Mouse (Mus musculus): ENCODE data around the gene Zfp653. TPM values are rescaled to one million over a fixed set of nuclear protein-coding genes. Genes with fewer than 3 reads are reported as not detected.
A peak's percentile ranks its signal among the peaks of the same experiment; 100 is the strongest.
"Not testable (repeated sequence)": the region's sequence is repeated elsewhere in the genome, so short reads cannot be mapped to it uniquely, and the experiment has no call there.

The Zfp653 gene
- polyA plus RNA-seq, 1 experiment: 52.0 TPM

- no peak for DNase-seq
- peaks cover 5% of the 10 kb centered on the region for H3K4me1 ChIP-seq (replicated peaks; ENCODE audit: control insufficient read depth, insufficient read depth, low read length)
- no peak overlapping the region for H3K4me3 ChIP-seq (ENCODE audit: control insufficient read depth, insufficient read depth, low read length)
Measured at GRCm38 (mm10) chr9:22089281-22089680, 18.1 kb upstream of the Zfp653 start.

DNA sequence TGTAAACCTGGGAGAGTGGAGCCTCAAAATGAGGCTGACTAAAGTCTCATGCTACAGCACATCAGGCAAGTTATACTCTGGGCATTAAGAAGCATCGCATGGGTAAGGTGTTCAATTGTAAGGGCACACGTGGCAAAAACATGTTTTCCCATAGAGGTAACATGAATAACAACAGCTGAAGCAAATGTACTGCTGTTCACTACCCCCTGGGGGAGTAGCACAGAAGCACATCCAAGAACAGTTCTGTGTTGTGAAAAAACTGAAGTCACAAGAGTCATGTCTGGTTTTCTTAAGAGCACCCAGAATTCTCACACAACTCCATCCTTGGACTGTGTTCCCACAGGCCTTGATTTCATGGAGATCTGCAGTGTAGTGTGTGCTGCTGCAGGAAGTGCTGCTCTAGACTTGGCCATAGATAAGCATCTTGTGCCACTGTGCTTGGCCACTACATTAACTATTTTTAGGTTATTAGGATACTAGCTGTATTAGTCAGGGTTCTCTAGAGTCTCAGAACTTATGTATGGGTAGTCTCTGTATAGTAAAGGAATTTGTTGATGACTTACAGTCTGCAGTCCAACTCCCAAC, 15.9 kb upstream of the Zfp653 start:
- Histone ChIP-seq H3K4me1 (replicated peaks; ENCODE audit: control insufficient read depth, insufficient read depth, low read length) (peaks cover 5% of the 10 kb centered on the region), H3K4me3 (ENCODE audit: control insufficient read depth, insufficient read depth, low read length) (no peak overlapping the region), H3K27ac (ENCODE audit: control insufficient read depth, insufficient read depth, low read length) (no peak overlapping the region), H3K36me3 (ENCODE audit: control insufficient read depth, insufficient read depth, low read length) (no peaks in the 10 kb centered on the region), H3K27me3 (ENCODE audit: control insufficient read depth, insufficient read depth, low read length) (no peaks in the 10 kb centered on the region)
- TF ChIP-seq CTCF (IDR thresholded peaks at IDR 0.05; ENCODE audit: borderline replicate concordance, control insufficient read depth, extremely low read depth, insufficient read depth, low read length, poor library complexity): no peak
- TF ChIP-seq POLR2A (IDR thresholded peaks at IDR 0.05; ENCODE audit: control insufficient read depth, extremely low read depth, insufficient read depth, low read length, poor library complexity): no peak
- DNase-seq: no peak
- WGBS: 89% methylated on average over 2 of the region's 2 CpGs

More at GRCm38 (mm10) chr9:22089281-22089680, 18.1 kb upstream of the Zfp653 start:
- no peak for TF ChIP-seq POLR2A (IDR thresholded peaks at IDR 0.05; ENCODE audit: control insufficient read depth, extremely low read depth, insufficient read depth, low read length, poor library complexity)
- no peak for TF ChIP-seq CTCF (IDR thresholded peaks at IDR 0.05; ENCODE audit: borderline replicate concordance, control insufficient read depth, extremely low read depth, insufficient read depth, low read length, poor library complexity)
- Histone ChIP-seq H3K27ac (ENCODE audit: control insufficient read depth, insufficient read depth, low read length) (no peak overlapping the region), H3K27me3 (ENCODE audit: control insufficient read depth, insufficient read depth, low read length) (no peaks in the 10 kb centered on the region), H3K36me3 (ENCODE audit: control insufficient read depth, insufficient read depth, low read length) (no peaks in the 10 kb centered on the region)
- 98% methylated on average over 7 of the region's 7 CpGs for WGBS

- TF ChIP-seq POLR2A (IDR thresholded peaks at IDR 0.05; ENCODE audit: control insufficient read depth, extremely low read depth, insufficient read depth, low read length, poor library complexity) (no peak), CTCF (IDR thresholded peaks at IDR 0.05; ENCODE audit: borderline replicate concordance, control insufficient read depth, extremely low read depth, insufficient read depth, low read length, poor library complexity) (no peak)
- DNase-seq: no peak
- Histone ChIP-seq H3K36me3 (ENCODE audit: control insufficient read depth, insufficient read depth, low read length) (no peaks in the 10 kb centered on the region), H3K27ac (ENCODE audit: control insufficient read depth, insufficient read depth, low read length) (no peak overlapping the region), H3K27me3 (ENCODE audit: control insufficient read depth, insufficient read depth, low read length) (no peaks in the 10 kb centered on the region), H3K4me3 (ENCODE audit: control insufficient read depth, insufficient read depth, low read length) (no peak overlapping the region), H3K4me1 (replicated peaks; ENCODE audit: control insufficient read depth, insufficient read depth, low read length) (peaks cover 5% of the 10 kb centered on the region)
- WGBS: 93% methylated on average over 6 of the region's 6 CpGs
Measured at GRCm38 (mm10) chr9:22086012-22086411, 14.8 kb upstream of the Zfp653 start.

DNA sequence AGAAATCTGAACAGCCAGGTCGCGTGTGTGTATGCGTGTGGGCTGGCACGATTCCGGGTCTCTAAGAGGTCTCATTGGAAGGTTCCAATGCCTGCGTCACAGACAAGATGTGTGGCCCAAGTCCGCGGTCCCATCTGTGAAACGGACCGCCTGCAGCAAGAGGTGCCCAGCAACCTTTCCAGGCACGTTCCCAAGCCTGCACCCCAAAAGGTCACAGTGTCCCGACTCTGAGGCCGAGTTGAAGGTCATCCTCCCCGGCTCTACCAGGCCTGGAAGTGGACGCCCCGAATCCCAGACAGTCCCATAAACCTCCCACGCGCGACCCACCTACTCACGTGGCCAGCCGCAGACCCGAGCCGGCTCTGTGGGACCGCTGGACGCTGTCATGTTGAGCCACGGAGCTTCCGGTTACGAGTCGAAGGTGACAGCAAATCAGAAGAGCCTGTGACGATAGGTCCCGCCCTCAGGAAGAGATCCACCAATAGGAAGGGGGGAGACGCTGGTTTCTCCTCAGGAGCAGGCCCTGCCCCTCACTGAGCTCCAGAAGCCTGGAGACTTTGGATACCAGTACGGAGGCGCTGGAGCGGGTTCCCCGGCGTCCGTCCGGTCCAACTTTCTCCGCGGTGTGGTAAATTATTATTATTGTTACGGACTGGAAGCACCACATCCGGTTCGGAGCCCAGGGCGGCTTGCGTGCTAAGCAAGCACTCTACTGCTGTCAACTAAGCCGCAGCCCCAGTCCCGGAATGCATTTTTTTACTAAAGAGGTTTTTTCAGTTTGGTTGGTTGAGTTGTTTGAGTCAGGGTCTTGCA, 14.1 kb upstream of the Zfp653 start, which contains the start of gene Ecsit:
Ecsit (minus strand) TSS at position 417 of the 813 bp plus-strand sequence.
- WGBS: under 1% methylated on average over 48 of the region's 48 CpGs
- peak; percentile 58 for TF ChIP-seq POLR2A (IDR thresholded peaks at IDR 0.05; ENCODE audit: control insufficient read depth, extremely low read depth, insufficient read depth, low read length, poor library complexity)
- 0 out of 2 replicates have a peak, but pooled peaks have one; percentile 22 for TF ChIP-seq CTCF (IDR thresholded peaks at IDR 0.05; ENCODE audit: borderline replicate concordance, control insufficient read depth, extremely low read depth, insufficient read depth, low read length, poor library complexity)
- DNase-seq: peak; percentile 94

DNA sequence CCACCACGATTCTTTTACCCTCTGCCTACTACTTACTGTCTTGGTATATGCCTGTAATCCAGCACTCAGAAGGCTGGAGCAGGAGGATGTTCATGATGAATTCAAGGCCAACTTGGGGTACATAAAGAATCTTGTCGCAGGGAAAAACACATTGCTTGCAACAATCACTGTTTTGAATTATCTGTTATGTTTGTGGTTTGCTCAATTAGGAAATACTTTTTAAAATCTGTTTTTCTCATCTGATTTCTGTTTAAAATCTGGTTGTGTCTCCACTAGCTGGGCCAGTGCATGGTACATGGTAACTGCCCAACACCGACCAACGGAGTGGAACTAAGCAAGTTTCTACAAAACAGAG, 13.5 kb upstream of the Zfp653 start:
- Histone ChIP-seq H3K27ac (ENCODE audit: control insufficient read depth, insufficient read depth, low read length) (no peak overlapping the region), H3K36me3 (ENCODE audit: control insufficient read depth, insufficient read depth, low read length) (no peaks in the 10 kb centered on the region; the same call in 1 of the 2 replicates), H3K27me3 (ENCODE audit: control insufficient read depth, insufficient read depth, low read length) (no peaks in the 10 kb centered on the region), H3K4me3 (ENCODE audit: control insufficient read depth, insufficient read depth, low read length) (peak overlapping the region; percentile 79), H3K4me1 (replicated peaks; ENCODE audit: control insufficient read depth, insufficient read depth, low read length) (peaks cover 5% of the 10 kb centered on the region)
- 22% methylated on average over 4 of the region's 4 CpGs for WGBS
- DNase-seq: no peak
- TF ChIP-seq CTCF (IDR thresholded peaks at IDR 0.05; ENCODE audit: borderline replicate concordance, control insufficient read depth, extremely low read depth, insufficient read depth, low read length, poor library complexity) (no peak), POLR2A (IDR thresholded peaks at IDR 0.05; ENCODE audit: control insufficient read depth, extremely low read depth, insufficient read depth, low read length, poor library complexity) (no peak)

More for the DNA sequence above, 14.1 kb upstream of the Zfp653 start, which contains the start of gene Ecsit:
- Histone ChIP-seq H3K4me3 (ENCODE audit: control insufficient read depth, insufficient read depth, low read length) (peak within 1 kb of the TSS; percentile 79), H3K4me1 (replicated peaks; ENCODE audit: control insufficient read depth, insufficient read depth, low read length) (peaks cover 5% of the 10 kb centered on the region), H3K27me3 (ENCODE audit: control insufficient read depth, insufficient read depth, low read length) (no peaks in the 10 kb centered on the region), H3K27ac (ENCODE audit: control insufficient read depth, insufficient read depth, low read length) (no peak within 1 kb of the TSS), H3K36me3 (ENCODE audit: control insufficient read depth, insufficient read depth, low read length) (no peaks in the 10 kb centered on the region; the same call in 1 of the 2 replicates)

DNA sequence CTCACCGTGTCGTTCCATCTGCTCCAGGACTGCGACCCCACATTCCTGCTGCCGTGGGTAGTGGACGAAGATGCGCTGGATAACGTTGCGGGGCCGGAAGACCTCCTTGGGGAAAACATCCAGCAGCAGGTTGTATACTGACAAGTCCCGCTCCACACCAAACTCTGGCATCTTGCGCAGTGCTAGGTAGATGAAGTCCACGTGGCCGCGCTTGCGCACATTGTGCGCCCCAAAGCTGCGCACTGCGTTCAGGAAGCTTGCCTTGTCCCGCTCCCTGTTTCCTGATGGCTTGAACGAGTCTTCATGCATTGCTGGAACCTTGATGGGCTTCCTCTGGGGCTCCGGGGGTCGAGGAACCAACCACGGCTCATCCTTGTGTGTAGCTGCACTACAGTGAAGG, 5.0 kb upstream of the Zfp653 start:
- H3K4me1 ChIP-seq (replicated peaks; ENCODE audit: control insufficient read depth, insufficient read depth, low read length): no peaks in the 10 kb centered on the region
- TF ChIP-seq POLR2A (IDR thresholded peaks at IDR 0.05; ENCODE audit: control insufficient read depth, extremely low read depth, insufficient read depth, low read length, poor library complexity) (no peak), CTCF (IDR thresholded peaks at IDR 0.05; ENCODE audit: borderline replicate concordance, control insufficient read depth, extremely low read depth, insufficient read depth, low read length, poor library complexity) (no peak)
- H3K36me3 ChIP-seq (ENCODE audit: control insufficient read depth, insufficient read depth, low read length): no peaks in the 10 kb centered on the region; the same call in 1 of the 2 replicates
- no peak for DNase-seq
- no peaks in the 10 kb centered on the region for H3K27me3 ChIP-seq (ENCODE audit: control insufficient read depth, insufficient read depth, low read length)
- no peak overlapping the region for H3K4me3 ChIP-seq (ENCODE audit: control insufficient read depth, insufficient read depth, low read length)
- no peak overlapping the region for H3K27ac ChIP-seq (ENCODE audit: control insufficient read depth, insufficient read depth, low read length)
- WGBS: 97% methylated on average over 23 of the region's 23 CpGs

GRCm38 (mm10) chr9:22075778-22076177, 4.6 kb upstream of the Zfp653 start:
- not testable (repeated sequence) for H3K4me1 ChIP-seq (replicated peaks; ENCODE audit: control insufficient read depth, insufficient read depth, low read length); DNase-seq; H3K27ac ChIP-seq (ENCODE audit: control insufficient read depth, insufficient read depth, low read length); H3K4me3 ChIP-seq (ENCODE audit: control insufficient read depth, insufficient read depth, low read length); H3K36me3 ChIP-seq (ENCODE audit: control insufficient read depth, insufficient read depth, low read length); H3K27me3 ChIP-seq (ENCODE audit: control insufficient read depth, insufficient read depth, low read length)
- WGBS: 86% methylated on average over 5 of the region's 5 CpGs

Measured in thymus, adult 2 months (tissue).